Mouse (Mus musculus) layer of hippocampus, adult 8-10 months (tissue): ENCODE measurements around the gene Olig2. TPM values are rescaled to one million over a fixed set of nuclear protein-coding genes. Genes with fewer than 3 reads are reported as not detected.
"Not testable (repeated sequence)": the region's sequence is repeated elsewhere in the genome, so short reads cannot be mapped to it uniquely, and the experiment has no call there.

Source experiments
- DNase-seq, 2 experiments: peaks; one replicate each; pipeline ENCODE4 v3.0.0; 2022; ENCODE audit warnings: low spot score in 2 of 2
- total RNA-seq, 4 experiments: library from RNA; stranded (reverse); gene quantifications; 2 replicates each; pipeline ENCODE4 v1.2.4; 2022

Olig2 gene
- total RNA-seq, 4 experiments from 2014 or later, result 21.9 to 27.2 (median 24.1) TPM

GRCm38 (mm10) chr16:91226038-91226882, 1.0 kb downstream of the Olig2 start:
- DNase-seq, result no peak

GRCm38 (mm10) chr16:91226883-91227759, 1.9 kb downstream of the Olig2 start:
- no peak for DNase-seq

GRCm38 (mm10) chr16:91227760-91228043, 2.4 kb downstream of the Olig2 start:
- DNase-seq, result no peak

GRCm38 (mm10) chr16:91228238-91229071, 3.2 kb downstream of the Olig2 start:
- no peak for DNase-seq

GRCm38 (mm10) chr16:91229072-91229348, 3.8 kb downstream of the Olig2 start:
- DNase-seq, result no peak

- no peak for DNase-seq
Observed at GRCm38 (mm10) chr16:91229643-91230042, 4.4 kb downstream of the Olig2 start.

- DNase-seq, result no peak
Observed at GRCm38 (mm10) chr16:91231781-91232469, 6.7 kb downstream of the Olig2 start.

GRCm38 (mm10) chr16:91232470-91233240, 7.4 kb downstream of the Olig2 start:
- DNase-seq, result no peak

GRCm38 (mm10) chr16:91233241-91233944, 8.1 kb downstream of the Olig2 start:
- DNase-seq, result peak in 1 of 2 experiments; percentile 16

- DNase-seq, result no peak
Observed at GRCm38 (mm10) chr16:91239024-91239423, 13.8 kb downstream of the Olig2 start.

- DNase-seq, result no peak
Observed at GRCm38 (mm10) chr16:91246292-91246691, 21.0 kb downstream of the Olig2 start.

- DNase-seq, result not testable (repeated sequence)
Observed at GRCm38 (mm10) chr16:91255419-91256164, 30.3 kb downstream of the Olig2 start.

- DNase-seq, result no peak
Observed at GRCm38 (mm10) chr16:91258956-91259355, 33.7 kb downstream of the Olig2 start.

GRCm38 (mm10) chr16:91260861-91261260, 35.6 kb downstream of the Olig2 start:
- DNase-seq, result no peak

- peak; percentile 41 to 72 for DNase-seq
Observed at GRCm38 (mm10) chr16:91262467-91263220, 37.4 kb downstream of the Olig2 start.

GRCm38 (mm10) chr16:91265972-91266371, 40.7 kb downstream of the Olig2 start:
- DNase-seq, result peak; percentile 71 to 80

GRCm38 (mm10) chr16:91268724-91269452, 43.6 kb downstream of the Olig2 start:
- DNase-seq, result no peak
